Mouse (Mus musculus) neural tube, embryonic 15.5 days (tissue): Measurements from ENCODE around the gene Kcnn1. TPM values are rescaled to one million over a fixed set of nuclear protein-coding genes. Genes with fewer than 3 reads are reported as not detected.
"Not testable (repeated sequence)": the region's sequence is repeated elsewhere in the genome, so short reads cannot be mapped to it uniquely, and the experiment has no call there.

Experiments used
- ATAC-seq: fragments of 200-750 bp; cut with Nextera tagmentation; 2 replicates; pipeline ENCODE4 v1.8.0; 2017; ENCODE audit warnings: mild to moderate bottlenecking, moderate TSS enrichment, moderate library complexity; ENCODE audit not compliant: low FRiP score
- H3K27ac ChIP-seq: fragments of 300-500 bp; sonication (generic); replicated peaks from 2 replicates; pipeline ENCODE4 v1.5.1; 2015; ENCODE audit warnings: mild to moderate bottlenecking, inconsistent platforms
- H3K27me3 ChIP-seq: fragments of 300-500 bp; sonication (generic); replicated peaks from 2 replicates; pipeline ENCODE4 v1.6.1; 2015; ENCODE audit warnings: inconsistent platforms
- H3K36me3 ChIP-seq: fragments of 300-500 bp; sonication (generic); 2 replicates; pipeline ENCODE4 v1.6.1; 2015; ENCODE audit warnings: inconsistent platforms
- H3K4me1 ChIP-seq: fragments of 300-500 bp; sonication (generic); 2 replicates; pipeline ENCODE4 v1.6.1; 2015; ENCODE audit warnings: inconsistent platforms
- H3K4me2 ChIP-seq: fragments of 300-500 bp; sonication (generic); 2 replicates; pipeline ENCODE4 v1.6.1; 2015; ENCODE audit warnings: inconsistent platforms, mild to moderate bottlenecking, moderate library complexity
- H3K4me3 ChIP-seq: fragments of 300-500 bp; sonication (generic); replicated peaks from 2 replicates; pipeline ENCODE4 v1.5.1; 2015; ENCODE audit warnings: mild to moderate bottlenecking, inconsistent platforms
- H3K9ac ChIP-seq: fragments of 300-500 bp; sonication (generic); replicated peaks from 2 replicates; pipeline ENCODE4 v1.6.1; 2015; ENCODE audit warnings: mild to moderate bottlenecking, inconsistent platforms
- H3K9me3 ChIP-seq: fragments of 300-500 bp; sonication (generic); replicated peaks from 2 replicates; pipeline ENCODE4 v1.6.1; 2016; ENCODE audit warnings: inconsistent platforms
- WGBS: fragments of 180-500 bp; shearing (Covaris S2); methylation state at CpG from one replicate; pipeline ENCODE4 v1.1.7; 2015; ENCODE audit warnings: mixed read lengths; 5-methylcytosine and 5-hydroxymethylcytosine counted together
- polyA plus RNA-seq: library from polyadenylated mRNA; unstranded; fragments of >200 nt; fragmentation: Nextera tagmentation; extraction: Ambion mirVana; gene quantifications from 2 replicates; pipeline ENCODE4 v1.2.1, GENCODE M21; 2015

Kcnn1 gene
- polyA plus RNA-seq, 1 experiment from 2014 or later, result 18.6 TPM

- 48% methylated on average over 2 of the region's 2 CpGs for WGBS
- Histone ChIP-seq H3K4me3 (peak overlapping the region; percentile 95), H3K9ac (peak overlapping the region; percentile 56), H3K36me3 (peaks cover 20% of the 10 kb centered on the region), H3K27ac (peak overlapping the region; percentile 74), H3K4me1 (peaks cover 20% of the 10 kb centered on the region), H3K27me3 (peaks cover 22% of the 10 kb centered on the region), H3K9me3 (no peaks in the 10 kb centered on the region), H3K4me2 (peak overlapping the region; percentile 79)
- no peak for ATAC-seq
Observed at GRCm38 (mm10) chr8:70898661-70899198, 35.7 kb upstream of the Kcnn1 start.

GRCm38 (mm10) chr8:70897681-70898413 is 34.8 kb upstream of the Kcnn1 start:
- Histone ChIP-seq H3K4me1 (peaks cover 20% of the 10 kb centered on the region), H3K4me2 (peak overlapping the region; percentile 79), H3K36me3 (peaks cover 27% of the 10 kb centered on the region), H3K27ac (peak overlapping the region; percentile 74), H3K4me3 (peak overlapping the region; percentile 95), H3K9ac (peak overlapping the region; percentile 56), H3K9me3 (no peaks in the 10 kb centered on the region), H3K27me3 (peaks cover 28% of the 10 kb centered on the region)
- WGBS, result under 1% methylated on average over 20 of the region's 20 CpGs
- peak; percentile 74 for ATAC-seq

- under 1% methylated on average over 60 of the region's 60 CpGs for WGBS
- peak within 1 kb of the TSS; percentile 97 for H3K9ac ChIP-seq
- peaks cover 27% of the 10 kb centered on the region for H3K36me3 ChIP-seq
- H3K4me2 ChIP-seq, result peak within 1 kb of the TSS; percentile 89
- peak within 1 kb of the TSS; percentile 81 for H3K27ac ChIP-seq
- H3K4me3 ChIP-seq, result peak within 1 kb of the TSS; percentile 95
- no peaks in the 10 kb centered on the region for H3K9me3 ChIP-seq
- H3K4me1 ChIP-seq, result peaks cover 26% of the 10 kb centered on the region
- peak; percentile 98 for ATAC-seq
- peaks cover 33% of the 10 kb centered on the region for H3K27me3 ChIP-seq
Observed at GRCm38 (mm10) chr8:70897021-70897680, 34.1 kb upstream of the Kcnn1 start, which contains the start of gene Rpl18a. Gene Rpl18a, minus strand, starts transcription at chr8:70897412.

GRCm38 (mm10) chr8:70896316-70897020 is 33.4 kb upstream of the Kcnn1 start:
- no peak overlapping the region; the same call in 1 of the 2 replicates for H3K27ac ChIP-seq
- 4% methylated on average over 25 of the region's 25 CpGs for WGBS
- ATAC-seq, result no peak
- H3K9me3 ChIP-seq, result no peaks in the 10 kb centered on the region
- H3K27me3 ChIP-seq, result peaks cover 37% of the 10 kb centered on the region
- peak overlapping the region; percentile 95 for H3K4me3 ChIP-seq
- H3K4me1 ChIP-seq, result peaks cover 31% of the 10 kb centered on the region
- peaks cover 27% of the 10 kb centered on the region for H3K36me3 ChIP-seq
- H3K4me2 ChIP-seq, result peak overlapping the region; percentile 89
- H3K9ac ChIP-seq, result peak overlapping the region; percentile 97

- peak overlapping the region; percentile 97 for H3K9ac ChIP-seq
- peaks cover 31% of the 10 kb centered on the region for H3K4me1 ChIP-seq
- peaks cover 27% of the 10 kb centered on the region for H3K36me3 ChIP-seq
- peak overlapping the region; percentile 95 for H3K4me3 ChIP-seq
- WGBS, result 83% methylated on average over 24 of the region's 24 CpGs
- peak overlapping the region; percentile 89 for H3K4me2 ChIP-seq
- peaks cover 44% of the 10 kb centered on the region for H3K27me3 ChIP-seq
- H3K27ac ChIP-seq, H3K9me3 ChIP-seq, ATAC-seq: not testable (repeated sequence)
Observed at GRCm38 (mm10) chr8:70895571-70896259, 32.7 kb upstream of the Kcnn1 start.

- WGBS, result 94% methylated on average over 8 of the region's 8 CpGs
- H3K9me3 ChIP-seq, result no peaks in the 10 kb centered on the region
- H3K36me3 ChIP-seq, result peaks cover 27% of the 10 kb centered on the region
- no peak overlapping the region for H3K27ac ChIP-seq
- no peak overlapping the region for H3K4me3 ChIP-seq
- H3K4me2 ChIP-seq, result no peak overlapping the region
- no peak for ATAC-seq
- peaks cover 31% of the 10 kb centered on the region for H3K4me1 ChIP-seq
- peaks cover 52% of the 10 kb centered on the region for H3K27me3 ChIP-seq
- H3K9ac ChIP-seq, result no peak overlapping the region
Observed at GRCm38 (mm10) chr8:70894771-70895545, 31.9 kb upstream of the Kcnn1 start.

- peaks cover 53% of the 10 kb centered on the region for H3K27me3 ChIP-seq
- peaks cover 27% of the 10 kb centered on the region for H3K36me3 ChIP-seq
- H3K4me2 ChIP-seq, result no peak overlapping the region
- no peak overlapping the region for H3K9ac ChIP-seq
- peaks cover 31% of the 10 kb centered on the region for H3K4me1 ChIP-seq
- no peak overlapping the region for H3K27ac ChIP-seq
- H3K9me3 ChIP-seq, result no peaks in the 10 kb centered on the region
- H3K4me3 ChIP-seq, result 0 out of 2 replicates have a peak overlapping the region, but pooled peaks have one; percentile 0
- WGBS, result 72% methylated on average over 2 of the region's 2 CpGs
- ATAC-seq, result no peak
Observed at GRCm38 (mm10) chr8:70894385-70894720, 31.3 kb upstream of the Kcnn1 start.

GRCm38 (mm10) chr8:70893656-70894384 is 30.8 kb upstream of the Kcnn1 start:
- Histone ChIP-seq H3K27me3 (peaks cover 56% of the 10 kb centered on the region), H3K9ac (no peak overlapping the region), H3K27ac (no peak overlapping the region), H3K4me1 (peaks cover 30% of the 10 kb centered on the region), H3K36me3 (peaks cover 27% of the 10 kb centered on the region), H3K4me2 (no peak overlapping the region), H3K9me3 (no peaks in the 10 kb centered on the region), H3K4me3 (0 out of 2 replicates have a peak overlapping the region, but pooled peaks have one; percentile 0)
- no peak for ATAC-seq
- WGBS, result 33% methylated on average over 12 of the region's 12 CpGs

- Histone ChIP-seq H3K36me3 (peaks cover 27% of the 10 kb centered on the region), H3K4me1 (peaks cover 22% of the 10 kb centered on the region), H3K27ac (no peak overlapping the region), H3K27me3 (peaks cover 61% of the 10 kb centered on the region), H3K9me3 (no peaks in the 10 kb centered on the region), H3K4me2 (peak overlapping the region; percentile 50), H3K9ac (0 out of 2 replicates have a peak overlapping the region, but pooled peaks have one; percentile 10), H3K4me3 (peak overlapping the region; percentile 25)
- 28% methylated on average over 20 of the region's 20 CpGs for WGBS
- no peak for ATAC-seq
Observed at GRCm38 (mm10) chr8:70892896-70893655, 30.0 kb upstream of the Kcnn1 start.
